Mouse (Mus musculus) small intestine, adult 10 weeks (tissue): Measurements from ENCODE around the gene Chst1. TPM values are rescaled to one million over a fixed set of nuclear protein-coding genes. Genes with fewer than 3 reads are reported as not detected.

Source experiments
- polyA plus RNA-seq: library from polyadenylated mRNA; stranded (reverse); fragments of 350-450 nt; fragmentation: Illumina TruSeq; extraction: RNeasy Lipid Tissue Mini Kit (QIAGEN cat#74804); gene quantifications from one replicate; pipeline ENCODE4 v1.2.3, GENCODE M21; 2014; ENCODE audit warnings: low replicate concordance

The Chst1 gene
- polyA plus RNA-seq = 0.48 TPM

GRCm38 (mm10) chr2:92599487-92600347 lies at the start of gene Chst1:
Gene Chst1 (plus strand): TSS chr2:92599707.

Other genes starting within 250 kb of the Chst1 start
- gene Pex16, start 225.0 kb upstream of the Chst1 start, polyA plus RNA-seq = not detected
- gene Large2, start 224.8 kb upstream of the Chst1 start, polyA plus RNA-seq = 0.71 TPM
- not detected for gene 1700029I15Rik, start 217.2 kb upstream of the Chst1 start, polyA plus RNA-seq
- gene Mapk8ip1, start 198.4 kb upstream of the Chst1 start, polyA plus RNA-seq = 0.22 TPM
- 0.52 TPM for gene Cry2, start 165.7 kb upstream of the Chst1 start, polyA plus RNA-seq
- gene Slc35c1, start 139.2 kb upstream of the Chst1 start, polyA plus RNA-seq = 6.3 TPM